Mouse (Mus musculus) testis, adult 2 months (tissue): ENCODE measurements around the gene Tmem54.

ENCODE experiments used
- CTCF ChIP-seq: fragments of 200-500 bp; IDR thresholded peaks from 2 replicates; pipeline ENCODE4 v1.5.1; 2012; ENCODE audit warnings: low read depth, mild to moderate bottlenecking, inconsistent platforms, low read length, moderate library complexity; ENCODE audit not compliant: control insufficient read depth, insufficient read depth, insufficient replicate concordance
- POLR2A ChIP-seq: fragments of 200-500 bp; IDR thresholded peaks from 2 replicates; pipeline ENCODE4 v1.6.1; 2012; ENCODE audit warnings: low read depth, mild to moderate bottlenecking, inconsistent platforms, low read length, moderate library complexity; ENCODE audit not compliant: control insufficient read depth

DNA sequence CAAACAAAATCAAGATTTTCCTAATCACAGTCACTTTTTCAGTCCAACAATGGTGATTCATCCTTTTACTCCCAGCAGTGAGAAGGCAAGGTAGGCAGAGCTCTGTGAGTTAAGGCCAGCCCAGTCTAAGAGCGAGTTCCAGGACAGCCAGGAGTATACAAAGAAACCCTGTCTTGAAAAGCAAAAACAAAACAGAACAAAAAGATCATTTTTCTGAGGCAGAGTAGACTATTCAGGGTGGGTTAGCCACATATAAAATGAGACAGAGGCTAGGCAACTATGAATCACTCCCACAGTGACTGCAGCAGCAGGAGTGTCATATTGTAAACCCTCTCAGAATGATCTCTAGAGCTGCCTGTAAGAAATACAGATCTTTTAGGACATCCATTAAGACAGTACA, 44.0 kb downstream of the Tmem54 start:
- TF ChIP-seq CTCF: no peak
- TF ChIP-seq POLR2A: no peak
